ENCODE assay signal across 6 mouse cellular contexts in genomic region chr19:25033008-25033407, GRCm38 (mm10). TPM values are rescaled to one million over a fixed set of nuclear protein-coding genes. Genes with fewer than 3 reads are reported as not detected.
DNase-seq lines count a peak whose midpoint lies in the region; ATAC-seq and TF ChIP-seq lines count a peak whose summit lies in the region.
"Not testable (repeated sequence)": the region's sequence is repeated elsewhere in the genome, so short reads cannot be mapped to it uniquely, and the experiment has no call there.

No protein-coding gene starts in this region.

- H3K4me3 ChIP-seq in G1E (ENCODE audit: low read depth, low read length); forebrain, embryonic 15.5 days: not testable (repeated sequence)

- H3K4me1 ChIP-seq in G1E (ENCODE audit: insufficient read depth, low read depth, low read length); forebrain, embryonic 15.5 days: not testable (repeated sequence)

- ATAC-seq in G1E (ENCODE audit: extremely low read depth, insufficient number of reproducible peaks, low FRiP score, poor library complexity, severe bottlenecking): peak; percentile 22
- ATAC-seq in erythroblast, adult 5-6 weeks (replicated peaks; ENCODE audit: low FRiP score, poor library complexity, severe bottlenecking): peak; percentile 67
- ATAC-seq in forebrain, embryonic 15.5 days (replicated peaks): 0 out of 2 replicates have a peak, but pooled peaks have one; percentile 55
- ATAC-seq in hematopoietic stem cell, adult 5-6 weeks (replicated peaks in 1 of 2; ENCODE audit: insufficient read depth in 1 of 2, low FRiP score in 2 of 2, low TSS enrichment in 1 of 2, low read depth in 1 of 2, poor library complexity in 2 of 2, severe bottlenecking in 2 of 2): peak; percentile 39 to 46; a peak in 2 of 4 replicates
- peak; percentile 71; the same call in 1 of the 2 replicates for ATAC-seq in megakaryocyte-erythroid progenitor cell, adult 5-6 weeks (replicated peaks; ENCODE audit: low FRiP score, low TSS enrichment, poor library complexity, severe bottlenecking)
- ATAC-seq in monocyte, adult 5-6 weeks (replicated peaks; ENCODE audit: insufficient number of reproducible peaks, low FRiP score, low TSS enrichment, poor library complexity, severe bottlenecking): 0 out of 2 replicates have a peak, but pooled peaks have one; percentile 47

- H3K27ac ChIP-seq in forebrain, embryonic 15.5 days (replicated peaks): not testable (repeated sequence)

- not testable (repeated sequence) for H3K9ac ChIP-seq in forebrain, embryonic 15.5 days (replicated peaks)

- peaks cover 22% of the 10 kb centered on the region for H3K9me3 ChIP-seq in G1E (replicated peaks)
- not testable (repeated sequence) for H3K9me3 ChIP-seq in forebrain, embryonic 15.5 days

- 94% methylated on average over 10 of the region's 18 CpGs for WGBS in forebrain, embryonic 15.5 days

- not testable (repeated sequence) for TF ChIP-seq CTCF in G1E (IDR thresholded peaks at IDR 0.05; ENCODE audit: low read depth, low read length)

- H3K27me3 ChIP-seq in G1E (ENCODE audit: insufficient read depth, low read length); forebrain, embryonic 15.5 days: not testable (repeated sequence)

- not testable (repeated sequence) for H3K36me3 ChIP-seq in G1E (replicated peaks); forebrain, embryonic 15.5 days

- not testable (repeated sequence) for DNase-seq in G1E (ENCODE audit: low spot score)

- H3K4me2 ChIP-seq in forebrain, embryonic 15.5 days (replicated peaks): not testable (repeated sequence)

RNA-seq across cellular contexts. Expression of gene Dock8, which starts 33.7 kb away (rescaled TPM):
- not detected in 2 replicates for total RNA-seq in G1E (2014; fragmentation: Nextera tagmentation)
- 0.16 and 0.17 TPM in 2 replicates for total RNA-seq in G1E (2017)
- polyA plus RNA-seq in G1E (2012): 0.01 TPM in 2 replicates
- total RNA-seq in erythroblast, adult 5-6 weeks (2015; ENCODE audit: low replicate concordance): 31.9 and 33.2 TPM in 2 replicates
- total RNA-seq in erythroblast, adult 5-6 weeks (2017; ENCODE audit: low replicate concordance): 14.4 and 22.0 TPM in 2 replicates
- polyA plus RNA-seq in forebrain, embryonic 15.5 days (2015; fragmentation: Nextera tagmentation; extraction: Ambion mirVana): 1.1 and 1.4 TPM in 2 replicates
- 50.4 and 63.4 TPM in 2 replicates for total RNA-seq in hematopoietic stem cell, adult 5-6 weeks (2017)
- total RNA-seq in megakaryocyte-erythroid progenitor cell, adult 5-6 weeks (2014; fragmentation: Nextera tagmentation): 36.4 and 76.9 TPM in 2 replicates
- total RNA-seq in megakaryocyte-erythroid progenitor cell, adult 5-6 weeks (2017): 21.8 and 24.9 TPM in 2 replicates
- total RNA-seq in monocyte, adult 5-6 weeks (2017): 92.8 to 147 TPM (median 110 TPM) in 3 replicates

Comparison
In these comparisons a context has a peak if more than half of its experiments do, and no peak if none do; other contexts are left out.
1. RNA of gene Dock8, which starts 33.7 kb away (total RNA-seq): 92.8 to 147 TPM in monocyte, adult 5-6 weeks, 50.4 to 63.4 TPM in hematopoietic stem cell, adult 5-6 weeks, 21.8 to 76.9 TPM in megakaryocyte-erythroid progenitor cell, adult 5-6 weeks and 14.4 to 33.2 TPM in erythroblast, adult 5-6 weeks; 0.16 to 0.17 TPM in G1E; every median in the first group is over 10 times any median in the second.
2. Peak in every context shown above with its lines, with median percentiles within 50 percentile points of each other: ATAC-seq.